ENCODE assay signal across 8 mouse cellular contexts in the genomic region with DNA sequence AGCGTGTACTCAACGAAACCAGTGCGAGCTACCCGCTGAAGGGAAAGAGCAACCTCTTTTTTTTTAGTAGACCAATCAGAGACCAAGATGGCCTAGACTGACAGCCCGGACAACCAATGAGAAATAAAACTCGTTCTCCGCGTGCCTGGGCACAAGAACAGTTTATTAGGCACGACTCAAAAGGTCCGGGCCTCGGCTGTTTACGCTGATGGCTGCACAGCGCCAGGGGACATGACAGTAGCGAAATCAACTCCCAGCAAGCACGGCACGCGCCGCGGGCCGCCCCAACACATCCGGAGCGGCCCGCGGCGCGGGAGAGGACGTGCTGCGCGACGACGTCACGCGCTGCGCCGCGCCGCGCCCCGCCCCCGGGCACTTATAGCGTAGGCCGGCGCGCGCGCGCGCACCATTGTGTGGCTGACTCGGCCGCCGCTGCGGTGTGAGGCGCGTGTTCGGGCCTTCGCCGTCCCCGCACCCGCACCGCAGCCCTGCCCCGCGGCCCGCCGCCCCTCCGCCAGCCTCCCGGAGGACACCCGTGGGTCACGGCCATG. TPM values are rescaled to one million over a fixed set of nuclear protein-coding genes. Genes with fewer than 3 reads are reported as not detected.
DNase-seq lines count a peak whose midpoint lies in the region; ATAC-seq and TF ChIP-seq lines count a peak whose summit lies in the region.

A gene (plus strand): TSS at position 406 of the 551 bp plus-strand sequence.

- H3K27me3 ChIP-seq in G1E (ENCODE audit: insufficient read depth, low read length), result no peaks in the 10 kb centered on the region
- no peaks in the 10 kb centered on the region for H3K27me3 ChIP-seq in cerebellum, adult 2 months (ENCODE audit: control insufficient read depth, insufficient read depth, low read length)
- no peaks in the 10 kb centered on the region for H3K27me3 ChIP-seq in forebrain, postnatal 0 days (ENCODE audit: insufficient read depth, low read length)
- H3K27me3 ChIP-seq in lung, embryonic 15.5 days, result peaks cover 9% of the 10 kb centered on the region

- H3K4me1 ChIP-seq in G1E (ENCODE audit: insufficient read depth, low read depth, low read length), result peaks cover 28% of the 10 kb centered on the region
- H3K4me1 ChIP-seq in cerebellum, adult 2 months (ENCODE audit: control insufficient read depth, insufficient read depth, low read length), result peaks cover 4% of the 10 kb centered on the region; the same call in 1 of the 2 replicates
- peaks cover 8% of the 10 kb centered on the region; the same call in 1 of the 2 replicates for H3K4me1 ChIP-seq in forebrain, postnatal 0 days (ENCODE audit: insufficient read depth)
- peaks cover 11% of the 10 kb centered on the region for H3K4me1 ChIP-seq in lung, embryonic 15.5 days

- peak within 1 kb of the TSS; percentile 100 for H3K9ac ChIP-seq in forebrain, postnatal 0 days
- H3K9ac ChIP-seq in lung, embryonic 15.5 days, result peak within 1 kb of the TSS; percentile 100

- H3K4me2 ChIP-seq in forebrain, postnatal 0 days (ENCODE audit: low read depth), result peak within 1 kb of the TSS; percentile 82
- peak within 1 kb of the TSS; percentile 85 for H3K4me2 ChIP-seq in lung, embryonic 15.5 days

- peak; percentile 83 for ATAC-seq in G1E (ENCODE audit: extremely low read depth, insufficient number of reproducible peaks, low FRiP score, poor library complexity, severe bottlenecking)
- peak; percentile 96 for ATAC-seq in forebrain, postnatal 0 days
- peak; percentile 94 for ATAC-seq in lung, embryonic 15.5 days (ENCODE audit: borderline replicate concordance, extremely low read depth, low FRiP score, low TSS enrichment)

- TF ChIP-seq POLR2A in cerebellum, adult 2 months (IDR thresholded peaks at IDR 0.05; ENCODE audit: borderline replicate concordance, insufficient read depth, low read length), result peak; percentile 94

- no peak for TF ChIP-seq CTCF in G1E (IDR thresholded peaks at IDR 0.05; ENCODE audit: low read depth, low read length)
- TF ChIP-seq CTCF in cerebellum, adult 2 months (IDR thresholded peaks at IDR 0.05; ENCODE audit: borderline replicate concordance, insufficient read depth, low read depth, low read length), result no peak
- TF ChIP-seq CTCF in forebrain, postnatal 0 days (IDR thresholded peaks at IDR 0.05; ENCODE audit: low read depth), result no peak

- peak within 1 kb of the TSS; percentile 96 for H3K4me3 ChIP-seq in G1E (ENCODE audit: low read depth, low read length)
- peak within 1 kb of the TSS; percentile 67 for H3K4me3 ChIP-seq in cerebellum, adult 2 months (replicated peaks; ENCODE audit: insufficient read depth, low read depth, low read length)
- H3K4me3 ChIP-seq in forebrain, postnatal 0 days (ENCODE audit: low read depth, low read length), result peak within 1 kb of the TSS; percentile 100
- H3K4me3 ChIP-seq in lung, embryonic 15.5 days, result peak within 1 kb of the TSS; percentile 93

- WGBS in cerebellum, adult 2 months, result under 1% methylated on average over 64 of the region's 68 CpGs
- under 1% methylated on average over 64 of the region's 68 CpGs for WGBS in forebrain, postnatal 0 days
- WGBS in lung, embryonic 15.5 days, result under 1% methylated on average over 56 of the region's 68 CpGs

- peak within 1 kb of the TSS; percentile 97 for H3K27ac ChIP-seq in cerebellum, adult 2 months (ENCODE audit: insufficient read depth, low read length)
- peak within 1 kb of the TSS; percentile 99 for H3K27ac ChIP-seq in forebrain, postnatal 0 days (ENCODE audit: low read depth, low read length)
- H3K27ac ChIP-seq in lung, embryonic 15.5 days, result peak within 1 kb of the TSS; percentile 97

- peak; percentile 91 for DNase-seq in G1E (ENCODE audit: low spot score)
- peak; percentile 91 to 92 for DNase-seq in cerebellum, adult 2 months
- peak; percentile 99 for DNase-seq in forebrain, postnatal 0 days
- DNase-seq in heart, postnatal 4 days, result peak; percentile 90
- DNase-seq in layer of hippocampus, adult 8-10 months (ENCODE audit: low spot score in 2 of 2), result peak; percentile 84 to 91
- peak; percentile 79 for DNase-seq in ovary, adult 18-20 months (ENCODE audit: low spot score)
- peak; percentile 97 for DNase-seq in thymus, postnatal 0 days (ENCODE audit: low spot score)

- H3K36me3 ChIP-seq in G1E (replicated peaks), result peaks cover 34% of the 10 kb centered on the region
- H3K36me3 ChIP-seq in forebrain, postnatal 0 days (ENCODE audit: insufficient read depth), result peaks cover 19% of the 10 kb centered on the region
- peaks cover 33% of the 10 kb centered on the region for H3K36me3 ChIP-seq in lung, embryonic 15.5 days

- no peaks in the 10 kb centered on the region for H3K9me3 ChIP-seq in G1E (replicated peaks)
- no peaks in the 10 kb centered on the region for H3K9me3 ChIP-seq in forebrain, postnatal 0 days (ENCODE audit: low read length)
- H3K9me3 ChIP-seq in lung, embryonic 15.5 days, result no peaks in the 10 kb centered on the region

RNA-seq across cellular contexts. Expression of the gene that starts here (rescaled TPM):
- total RNA-seq in G1E (2014; fragmentation: Nextera tagmentation) (200 and 211 TPM in 2 replicates), G1E (2017) (210 and 218 TPM in 2 replicates)
- 92.6 and 126 TPM in 2 replicates for polyA plus RNA-seq in G1E (2012)
- polyA plus RNA-seq in cerebellum, adult 2 months (2012; rRNA removed), result 140 and 143 TPM in 2 replicates
- 121 and 146 TPM in 2 replicates for total RNA-seq in forebrain, postnatal 0 days (2014; rRNA removed)
- 110 and 133 TPM in 2 replicates for polyA plus RNA-seq in forebrain, postnatal 0 days (2015; fragmentation: Nextera tagmentation; extraction: Ambion mirVana)
- 100 to 1,000 TPM; 175 to 176 TPM for total RNA-seq in heart, postnatal 4 days (2021)
- total RNA-seq in layer of hippocampus, adult 8-10 months (2022), result 100 to 1,000 TPM in 3 of 4 experiments, 10 to 100 TPM in 1; 91.5 to 133 (median 110) TPM
- 216 and 217 TPM in 2 replicates for polyA plus RNA-seq in lung, embryonic 15.5 days (2015; fragmentation: Nextera tagmentation; extraction: Ambion mirVana)
- 203 and 212 TPM in 2 replicates for polyA plus RNA-seq in thymus, postnatal 0 days (2015; fragmentation: Nextera tagmentation; extraction: Ambion mirVana)

Comparison
In these comparisons a context has a peak if more than half of its experiments do, and no peak if none do; other contexts are left out.
1. Peak in every context shown above with its lines: DNase-seq, ATAC-seq, H3K4me3 ChIP-seq and H3K27ac ChIP-seq.